Mouse (Mus musculus) liver, embryonic 14.5 days (tissue): ENCODE measurements around the gene Rab35.

Experiments
- CTCF ChIP-seq: IDR thresholded peaks from 2 replicates; pipeline ENCODE4 v1.5.1; 2016; ENCODE audit warnings: antibody characterized with exemption, low read depth, control low read depth
- EP300 ChIP-seq: IDR thresholded peaks from 2 replicates; pipeline ENCODE4 v1.6.1; 2016; ENCODE audit warnings: antibody characterized with exemption, low read depth

DNA sequence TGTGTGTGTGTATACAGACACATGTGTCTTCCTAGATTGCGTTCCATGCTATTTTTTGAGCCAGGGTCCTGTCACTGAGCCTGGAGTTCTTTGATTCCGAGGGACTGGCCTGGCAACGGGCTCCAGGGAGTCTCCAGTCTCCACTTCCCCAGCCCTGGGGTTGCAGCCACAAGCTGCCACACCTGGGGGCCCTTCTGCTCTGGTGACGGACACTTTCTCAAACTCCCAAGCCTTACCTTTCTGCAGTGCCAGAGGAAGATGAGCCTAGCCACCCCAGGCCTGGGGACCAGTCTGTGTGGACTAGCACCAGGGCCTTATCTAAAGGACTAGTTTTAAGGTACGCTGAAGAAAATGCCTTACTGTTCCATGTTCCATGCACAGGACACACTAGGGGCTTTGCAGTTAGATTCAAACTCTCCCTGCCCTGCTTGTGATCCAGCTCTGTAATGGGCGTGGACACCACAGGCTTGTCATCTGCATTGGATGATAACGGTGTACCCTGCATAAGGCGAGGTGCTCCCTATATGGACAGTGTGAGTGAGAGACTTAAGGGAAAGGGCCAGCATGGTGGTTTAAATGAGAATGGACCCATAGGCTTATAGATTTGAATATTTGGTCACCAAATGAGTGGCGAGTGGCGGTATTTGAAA is 5.3 kb upstream of the Rab35 start:
- TF ChIP-seq CTCF = no peak
- TF ChIP-seq EP300 = peak; percentile 74
